Mouse (Mus musculus) erythroid progenitor cell, adult 5-6 weeks (primary cell): Measurements from ENCODE around the gene Dap. TPM values are rescaled to one million over a fixed set of nuclear protein-coding genes. Genes with fewer than 3 reads are reported as not detected.

Source experiments
- ATAC-seq: replicated peaks from 2 replicates; pipeline ENCODE4 v1.8.0; 2016; ENCODE audit warnings: moderate number of reproducible peaks, mild to moderate bottlenecking, moderate TSS enrichment, inconsistent platforms; ENCODE audit not compliant: poor library complexity, low FRiP score, severe bottlenecking
- total RNA-seq, 2 experiments: library from RNA; stranded (forward) in 1 of 2; stranded (reverse) in 1 of 2; fragments of 150-400 nt in 1 of 2; fragments of 186-747, 209-891 nt in 1 of 2; gene quantifications; 2 replicates each; pipeline versions ENCODE4 v1.2.3 to v1.2.4; 2015 to 2017; ENCODE audit warnings: low replicate concordance in 2 of 2

Dap gene
- total RNA-seq, 2 experiments from 2014 or later: 19.4 to 39.8 TPM

DNA sequence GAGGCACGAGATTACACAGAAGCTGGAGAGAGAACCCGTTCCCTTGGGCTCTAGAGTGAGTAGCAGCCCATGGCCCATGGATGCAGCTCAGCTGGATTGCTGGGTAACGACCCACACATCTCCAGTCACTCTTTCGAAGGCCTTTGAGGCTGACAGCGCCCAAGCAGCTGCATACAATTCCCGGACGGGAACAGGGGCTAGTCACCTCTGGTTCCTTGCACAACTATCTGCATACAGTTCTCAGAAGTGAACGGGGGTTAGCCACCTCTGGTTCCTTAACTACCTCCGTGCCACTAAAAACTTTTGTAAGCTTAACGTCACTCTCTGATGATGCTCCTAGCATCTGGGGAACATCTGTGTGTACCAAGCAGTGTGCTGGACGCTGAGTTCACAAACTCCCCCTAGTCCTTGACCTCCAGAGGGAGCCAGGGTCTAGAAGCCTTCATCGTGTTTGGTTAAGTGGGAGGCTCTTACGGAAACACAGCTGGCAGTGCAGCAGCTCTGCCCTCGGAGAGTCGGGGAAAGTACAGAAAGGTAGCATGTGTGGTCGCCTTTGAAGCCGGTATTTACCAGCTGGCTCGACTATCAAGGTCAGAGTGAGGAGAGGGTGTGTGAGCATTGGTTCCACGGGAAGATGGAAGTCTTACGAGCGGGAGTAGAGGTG lies 34.0 kb downstream of the Dap start:
- ATAC-seq: no peak

DNA sequence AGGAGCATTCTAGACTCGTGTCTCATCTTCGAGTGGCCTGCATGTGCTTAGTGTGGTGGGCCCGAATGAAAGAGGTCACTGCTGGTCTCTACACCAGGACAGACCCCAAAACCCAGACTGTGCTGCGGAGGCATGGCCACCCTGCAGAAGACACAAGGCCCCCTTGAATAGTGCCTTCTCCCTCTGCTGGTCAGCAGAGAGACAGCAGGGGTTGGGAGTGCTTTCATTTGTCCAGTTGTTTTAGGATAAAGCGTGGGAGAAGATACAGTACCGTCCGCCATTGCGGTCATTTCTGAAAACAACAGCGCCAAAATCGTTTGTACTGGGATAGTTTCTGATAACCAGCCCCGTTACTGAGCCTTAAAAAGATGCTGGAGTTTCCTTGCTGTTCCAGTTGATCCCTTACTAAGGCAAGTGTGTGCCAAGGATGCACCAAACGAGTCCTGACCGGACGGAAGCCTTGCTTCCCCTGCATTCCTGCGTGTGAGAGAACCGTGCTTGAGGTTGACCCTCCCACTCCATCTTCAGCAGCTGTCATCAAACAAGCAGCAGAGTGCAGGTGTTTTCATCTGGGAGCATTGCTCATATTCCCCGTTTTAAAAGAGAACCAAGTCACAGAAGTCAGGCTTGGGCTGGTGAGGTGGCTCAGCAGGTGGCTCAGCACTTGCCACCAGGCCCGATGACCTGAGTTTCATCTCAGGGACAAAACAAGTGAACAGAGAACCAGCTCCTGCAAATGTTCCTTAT lies 34.8 kb downstream of the Dap start:
- ATAC-seq: no peak

DNA sequence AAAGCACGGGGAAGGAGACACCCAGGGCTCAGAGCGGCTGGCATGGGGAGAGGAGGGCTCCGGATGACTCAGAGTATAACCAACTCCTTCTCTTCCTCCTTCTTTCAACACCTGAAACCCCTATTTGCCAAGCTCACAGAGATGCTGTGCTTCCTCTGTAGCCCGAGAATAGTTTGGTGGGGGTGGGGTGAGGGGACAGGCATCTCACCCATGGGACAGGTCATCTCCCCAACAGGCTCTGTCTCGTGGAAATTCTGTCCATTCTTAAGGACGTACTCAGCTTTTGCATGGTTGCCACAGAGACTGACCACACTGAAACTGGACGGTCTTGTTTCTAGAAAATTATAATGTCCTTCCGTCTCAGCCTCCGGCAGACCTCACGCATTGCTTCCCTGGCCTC lies 37.0 kb downstream of the Dap start:
- no peak for ATAC-seq

DNA sequence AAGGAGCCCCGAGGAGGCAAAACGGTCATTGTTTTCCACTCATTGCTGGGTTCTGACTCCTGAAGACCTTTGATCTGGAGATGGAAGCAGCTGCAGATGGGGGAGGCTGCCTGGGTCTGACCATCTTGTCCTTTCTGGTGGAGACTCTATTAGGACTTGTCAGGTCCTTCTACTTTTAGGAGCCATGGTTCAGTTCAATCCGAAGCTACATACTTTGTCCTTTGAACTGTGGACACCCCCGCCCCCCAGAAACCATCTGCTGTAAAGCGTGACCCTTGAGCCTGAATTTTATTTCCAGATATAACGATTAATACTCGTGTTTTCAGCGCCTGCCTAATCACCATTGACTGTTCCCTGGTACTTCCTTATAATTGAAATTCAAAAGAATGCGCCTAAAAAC lies 38.2 kb downstream of the Dap start:
- no peak for ATAC-seq

DNA sequence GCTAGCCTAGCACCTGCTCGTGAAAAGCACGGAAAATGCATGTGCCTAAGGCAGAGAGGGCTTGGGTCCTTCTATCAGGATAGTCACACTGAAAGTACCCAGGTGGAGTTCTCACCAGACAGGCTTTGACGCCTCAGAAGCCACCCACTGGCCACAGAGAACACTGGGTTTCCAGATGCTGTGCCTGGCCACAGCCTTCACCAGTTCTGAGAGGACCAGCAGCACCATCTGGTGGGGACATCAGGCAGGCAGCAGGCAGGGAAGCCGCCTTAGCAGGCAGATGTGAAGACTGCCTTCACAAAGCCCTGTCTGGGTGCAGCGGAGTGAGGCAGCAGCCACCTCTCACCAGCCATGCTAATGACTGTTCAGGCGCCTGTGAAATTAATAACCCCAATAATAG lies 40.7 kb downstream of the Dap start:
- ATAC-seq: no peak

DNA sequence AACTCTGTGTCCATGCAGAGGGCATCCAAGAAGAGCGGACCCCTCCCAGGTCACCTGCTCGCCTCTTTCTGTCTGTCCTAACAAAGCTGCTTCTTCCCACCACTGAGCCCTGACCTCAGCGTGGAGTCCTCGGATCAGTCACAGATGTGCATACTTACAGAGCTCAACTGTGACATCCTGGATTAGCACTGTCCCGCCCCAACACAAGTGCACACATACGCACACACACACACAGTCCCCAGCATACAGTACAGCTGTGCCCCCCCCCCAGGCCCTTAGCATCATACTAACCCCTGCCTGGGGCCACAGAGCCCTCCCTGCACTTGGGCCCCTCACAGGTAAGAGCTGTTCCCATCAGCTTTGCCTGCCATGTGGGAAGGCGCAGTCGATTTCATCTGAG lies 41.3 kb downstream of the Dap start:
- no peak for ATAC-seq

DNA sequence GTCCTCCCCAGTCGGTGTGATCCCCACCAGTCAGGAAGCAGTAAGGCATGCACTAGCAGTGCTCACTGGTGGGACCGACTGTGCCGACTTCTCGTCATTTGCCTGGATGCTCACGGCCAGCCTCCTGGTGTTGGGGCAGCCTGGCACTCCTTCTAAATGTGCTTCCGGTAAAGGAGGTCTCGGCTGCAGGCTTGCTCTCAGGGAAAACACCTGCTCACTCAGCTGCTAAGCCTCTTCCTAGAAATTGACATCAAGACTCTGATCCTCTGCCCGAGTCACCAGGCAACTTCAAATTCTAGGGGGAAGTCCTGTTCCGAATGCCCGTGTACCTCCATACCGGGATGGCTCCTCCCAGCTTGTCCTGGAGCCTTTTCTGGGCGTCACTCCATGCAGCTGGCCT lies 41.7 kb downstream of the Dap start:
- ATAC-seq: no peak

DNA sequence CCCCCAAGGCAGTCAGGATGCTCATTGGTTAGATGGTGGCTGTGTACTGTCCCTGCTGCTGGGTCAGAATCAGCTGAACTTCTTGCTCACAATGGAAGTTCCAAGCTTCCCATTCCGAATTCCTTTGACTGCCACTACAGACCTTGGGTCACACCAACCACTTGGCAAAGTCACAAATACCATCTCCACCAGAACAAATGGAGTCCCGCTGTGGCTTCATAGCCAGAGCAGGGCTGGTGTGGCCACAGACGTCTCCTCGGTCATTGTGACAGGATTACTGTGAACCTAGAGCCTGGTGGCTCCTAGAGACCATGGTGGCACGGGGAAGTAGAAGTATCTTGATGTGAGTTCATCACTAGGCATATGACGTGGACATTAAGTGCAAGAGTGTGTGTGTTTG lies 44.0 kb downstream of the Dap start:
- no peak for ATAC-seq

DNA sequence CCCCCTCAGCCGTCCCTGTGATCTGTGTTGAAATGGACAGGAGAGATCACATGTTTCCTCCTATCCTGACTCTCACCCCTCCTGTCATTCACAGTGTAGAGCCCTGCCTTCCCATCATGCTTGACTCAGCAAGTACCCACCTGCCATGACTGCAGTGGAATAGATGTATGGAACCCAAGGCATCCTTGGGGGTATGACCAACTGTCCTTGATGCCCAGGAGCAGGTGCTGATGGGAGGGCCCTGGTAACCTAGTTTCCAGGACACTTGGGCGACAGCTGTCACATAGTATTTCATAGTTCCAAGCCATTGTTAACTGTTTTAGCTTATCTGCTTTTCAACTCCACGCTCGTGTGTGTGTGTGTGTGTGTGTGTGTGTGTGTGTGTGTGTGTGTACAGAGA lies 45.4 kb downstream of the Dap start:
- ATAC-seq: no peak

DNA sequence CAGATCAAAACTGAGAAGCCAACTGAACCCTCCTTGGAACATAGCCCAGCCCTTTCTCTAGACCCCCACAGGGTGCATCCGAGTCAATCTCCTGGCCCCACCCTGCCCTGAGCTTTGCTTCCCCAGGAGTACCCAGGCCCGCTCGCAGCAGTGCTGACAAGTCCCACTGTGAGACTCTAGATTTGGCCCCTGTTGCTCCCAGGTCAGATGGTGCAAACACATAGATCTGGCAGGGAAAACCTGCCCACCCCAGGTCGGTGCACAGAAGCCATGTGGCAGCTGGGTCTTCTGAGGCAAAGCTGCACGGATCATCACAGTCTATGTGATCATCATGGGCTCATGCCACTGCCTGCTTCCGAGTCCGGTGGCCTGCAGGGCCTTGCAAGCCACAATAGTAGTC lies 48.6 kb downstream of the Dap start:
- ATAC-seq: no peak

DNA sequence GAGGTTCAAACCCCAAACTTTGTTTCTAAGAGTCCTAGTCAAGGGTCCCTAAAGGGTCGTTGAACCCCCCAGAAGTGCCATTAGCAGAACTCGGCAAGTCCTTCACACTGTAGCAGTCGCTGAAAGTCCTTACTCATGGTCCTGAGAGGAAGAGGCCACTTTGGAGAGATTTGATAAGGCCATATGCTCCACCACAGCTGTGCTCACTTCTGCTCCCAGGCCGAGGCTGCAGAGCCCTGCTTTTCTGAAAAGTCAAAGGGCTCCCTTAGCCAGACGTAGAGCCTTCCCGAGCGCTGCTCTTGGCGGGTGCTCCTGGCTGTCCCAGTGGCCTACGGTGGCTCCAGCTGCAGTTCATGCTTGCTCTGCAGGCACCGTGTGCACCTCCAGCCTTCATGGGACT lies 49.4 kb downstream of the Dap start:
- ATAC-seq: no peak

DNA sequence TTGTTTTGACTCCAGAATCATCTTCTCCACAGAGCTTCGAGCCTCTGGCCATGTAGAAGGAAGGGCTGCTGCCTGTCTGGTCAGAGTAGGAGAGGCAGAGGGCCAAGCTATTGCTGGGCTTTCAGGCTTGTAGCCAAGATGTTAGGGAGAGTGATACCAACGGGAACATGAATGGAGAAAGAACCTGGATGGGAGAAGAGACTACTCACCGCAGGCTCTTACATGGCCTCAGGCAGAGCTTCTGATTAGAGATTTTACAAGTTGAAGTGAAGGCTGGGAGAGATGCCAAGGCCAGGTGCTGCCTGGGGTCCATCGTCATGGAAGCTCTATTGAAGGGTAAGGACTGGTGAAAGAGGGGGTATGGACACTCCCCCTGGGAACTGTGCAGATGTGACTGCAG lies 54.0 kb downstream of the Dap start:
- ATAC-seq: no peak

DNA sequence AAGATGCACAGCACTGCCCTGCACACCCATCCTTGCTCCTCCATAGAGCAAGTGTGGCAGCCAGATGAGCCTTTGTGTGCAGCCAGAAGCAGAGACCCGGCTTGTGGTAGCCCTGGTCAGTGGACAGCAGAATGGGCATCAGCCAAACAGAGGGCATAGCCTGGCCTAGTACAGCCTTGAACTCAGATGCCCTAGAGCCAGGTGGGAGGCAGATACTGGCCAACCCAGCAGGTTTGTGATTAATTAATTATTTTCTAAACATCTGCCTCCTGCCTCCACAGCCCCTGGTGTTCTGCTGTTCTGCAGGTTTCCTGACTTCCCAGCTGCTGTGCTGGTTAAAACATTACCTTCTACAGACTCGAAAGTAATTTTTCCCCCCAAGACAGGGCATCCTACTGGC lies 55.0 kb downstream of the Dap start:
- ATAC-seq: no peak

DNA sequence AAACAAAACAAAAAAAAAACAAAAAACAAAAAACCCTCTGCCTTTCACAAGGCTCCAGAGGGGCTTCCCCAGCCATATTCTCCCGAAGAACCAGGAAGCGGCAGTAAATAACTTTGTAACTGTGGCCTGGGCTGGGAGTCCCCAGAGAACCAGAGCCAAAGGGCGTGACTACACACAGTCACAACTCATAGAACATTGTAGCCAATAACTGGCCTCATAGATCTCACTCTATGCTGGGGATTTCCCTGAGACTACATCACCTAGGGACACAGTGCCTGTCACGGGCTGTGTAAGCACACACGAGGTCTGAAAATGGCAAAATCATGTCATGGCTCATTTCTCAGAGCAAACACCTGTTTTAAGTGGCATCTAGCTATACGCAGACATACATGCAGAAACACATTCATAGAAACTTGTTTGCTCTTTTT lies 55.5 kb downstream of the Dap start:
- no peak for ATAC-seq

DNA sequence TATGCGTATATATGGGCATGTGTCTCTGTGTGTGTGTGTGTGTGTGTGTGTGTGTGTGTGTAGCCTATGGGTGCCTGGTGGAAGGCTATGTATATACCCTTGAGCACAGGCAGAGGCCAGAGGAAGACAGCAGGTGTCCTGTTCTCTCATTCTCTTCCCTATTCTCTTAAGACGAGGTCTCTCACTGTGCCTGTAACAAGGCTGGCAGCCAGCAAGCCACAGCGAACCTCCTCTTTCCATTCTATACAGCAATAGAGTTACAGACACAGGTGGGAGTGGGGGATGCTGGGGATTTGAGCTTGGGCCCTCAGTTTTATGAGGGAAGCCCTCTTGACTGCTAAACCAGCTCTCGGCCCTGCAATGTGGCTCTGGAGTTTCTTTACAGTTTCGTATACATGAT lies 55.9 kb downstream of the Dap start:
- no peak for ATAC-seq

DNA sequence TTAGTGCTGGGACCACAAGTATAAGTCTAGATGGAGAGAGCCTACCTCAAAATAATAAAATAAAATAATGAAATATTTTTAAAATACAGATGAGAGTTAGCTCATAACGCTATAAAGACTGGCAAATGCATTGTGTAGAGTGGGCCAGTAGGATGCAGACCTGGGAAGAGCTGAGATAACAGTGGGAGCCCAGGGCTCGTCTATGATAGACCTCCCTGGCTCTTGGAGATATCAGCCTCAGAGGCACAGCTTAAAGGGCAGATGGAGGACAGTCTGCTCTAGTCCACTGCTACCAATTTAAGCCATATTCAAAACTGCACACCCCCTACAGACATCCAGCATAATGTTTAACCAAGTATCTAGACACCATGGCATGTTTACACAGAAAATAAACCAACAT lies 56.6 kb downstream of the Dap start:
- no peak for ATAC-seq

DNA sequence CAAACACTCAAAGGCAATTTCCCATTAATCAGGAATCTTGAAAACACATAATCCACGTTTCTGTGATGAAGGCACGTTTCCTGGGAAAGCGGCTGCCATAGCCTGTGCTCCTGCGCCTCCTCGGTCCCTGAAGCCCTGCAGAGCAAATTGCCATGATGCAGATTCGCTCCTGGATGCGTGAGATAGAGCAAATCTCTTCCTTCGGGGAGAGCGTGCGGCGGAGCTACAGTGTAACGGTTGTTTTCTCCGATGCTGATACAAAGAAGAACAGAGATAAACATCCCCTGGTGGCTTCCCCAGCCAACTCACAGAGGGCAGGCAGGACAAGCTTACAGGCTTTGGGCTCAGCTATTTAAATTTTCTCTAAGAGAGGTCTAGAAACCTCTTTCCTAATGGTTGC lies 57.7 kb downstream of the Dap start:
- ATAC-seq: no peak

DNA sequence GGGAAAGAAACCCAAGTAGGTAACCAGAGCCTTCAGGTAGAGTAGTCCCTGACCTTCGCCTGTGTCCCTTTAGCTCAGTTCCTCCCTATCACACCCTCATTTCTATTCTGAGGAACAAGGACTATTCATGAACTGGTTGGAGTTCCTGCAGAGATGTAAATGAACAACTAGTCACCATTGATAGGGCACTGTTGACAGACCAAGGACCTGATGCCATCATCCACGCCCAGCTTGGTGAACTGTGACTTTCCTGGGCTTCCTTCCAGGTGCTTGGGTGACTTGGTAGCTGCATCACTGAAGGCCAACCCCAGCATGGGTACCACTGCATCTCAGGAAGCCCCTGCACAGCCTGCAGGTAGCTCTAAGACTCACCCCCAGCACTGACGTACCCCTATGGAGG lies 58.2 kb downstream of the Dap start:
- ATAC-seq: no peak

DNA sequence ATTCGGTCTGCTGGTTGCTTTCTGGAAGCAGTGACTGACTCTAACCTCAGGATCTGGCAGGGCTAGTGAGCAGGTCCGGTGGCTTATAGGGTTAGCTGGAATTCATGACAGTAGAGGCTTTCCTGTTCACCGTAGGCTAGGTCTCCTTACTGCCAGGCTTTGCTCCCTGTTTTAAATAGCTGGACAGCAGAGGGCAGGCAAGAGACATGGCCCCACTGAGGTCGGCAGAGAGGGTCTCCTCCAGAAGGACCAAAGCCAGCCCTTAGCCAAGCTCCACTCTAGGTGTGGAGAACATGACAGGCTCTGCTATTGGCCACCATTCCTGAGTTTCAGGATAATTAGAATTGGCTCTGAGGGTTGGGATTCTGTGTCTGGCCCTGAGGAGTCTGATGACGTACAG lies 60.0 kb downstream of the Dap start:
- ATAC-seq: no peak

DNA sequence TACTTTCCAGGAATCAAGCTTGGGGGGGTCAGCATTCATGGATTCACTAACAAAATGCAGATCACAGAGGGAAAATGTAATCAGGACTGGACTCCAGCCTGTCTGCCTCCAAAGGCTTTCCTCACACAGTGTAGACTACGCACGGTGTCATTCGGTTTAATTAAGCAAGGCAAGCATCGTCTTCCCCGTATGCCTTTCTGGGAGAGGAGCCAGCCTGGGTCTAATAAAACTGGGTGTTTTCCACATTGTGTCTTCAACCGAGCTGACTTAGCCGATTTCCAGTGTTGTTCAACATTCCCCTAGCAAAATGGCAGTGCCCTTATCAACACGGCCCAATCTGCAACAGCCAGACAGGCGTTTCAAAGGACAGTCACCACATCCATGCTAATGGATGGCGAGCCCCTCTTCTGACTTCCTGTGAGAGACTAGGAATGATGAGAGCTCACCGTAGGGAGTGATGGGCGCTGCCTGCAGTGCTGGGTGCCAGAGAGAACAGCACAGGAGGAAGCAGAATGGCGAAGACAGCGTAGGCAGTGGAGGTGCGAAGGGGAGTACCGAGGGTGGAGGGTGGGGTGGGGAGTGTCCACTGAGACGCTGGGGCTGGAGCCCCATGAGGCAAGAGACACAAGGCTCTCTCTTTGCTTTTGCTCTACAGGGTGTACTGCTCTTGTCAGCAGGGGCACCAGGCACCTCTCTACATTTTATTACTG lies 61.0 kb downstream of the Dap start:
- ATAC-seq: no peak

DNA sequence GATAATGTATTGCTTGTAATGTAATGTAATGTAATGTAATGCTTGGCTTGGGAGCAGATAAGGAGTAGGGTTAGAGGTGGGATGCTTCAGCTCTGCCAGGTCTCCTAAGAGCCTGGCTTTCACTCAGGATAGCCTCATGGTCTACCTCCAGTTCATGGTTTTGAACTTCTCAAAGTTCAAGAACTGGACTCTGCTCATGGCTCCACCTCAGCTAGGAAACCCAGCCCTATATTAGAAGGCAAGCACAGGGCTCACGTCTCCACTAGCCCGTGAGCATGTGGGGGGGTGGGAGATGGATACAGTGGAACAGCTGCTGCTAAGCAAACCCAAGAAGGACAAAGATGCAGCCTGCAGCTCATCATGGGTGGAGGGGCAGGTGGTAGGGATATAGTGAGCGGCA lies 61.6 kb downstream of the Dap start:
- no peak for ATAC-seq
